ENCODE assay signal across 8 mouse cellular contexts in genomic region chrX:170009801-170010221, GRCm38 (mm10). TPM values are rescaled to one million over a fixed set of nuclear protein-coding genes. Genes with fewer than 3 reads are reported as not detected.
DNase-seq lines count a peak whose midpoint lies in the region; ATAC-seq lines count a peak whose summit lies in the region.
"Not testable (repeated sequence)": the region's sequence is repeated elsewhere in the genome, so short reads cannot be mapped to it uniquely, and the experiment has no call there.

No protein-coding gene starts in this region.

- WGBS in embryonic facial prominence, embryonic 12.5 days: 54% methylated on average over 25 of the region's 25 CpGs
- 62% methylated on average over 25 of the region's 25 CpGs for WGBS in midbrain, embryonic 11.5 days

- H3K9me3 ChIP-seq in embryonic facial prominence, embryonic 12.5 days: peaks cover 44% of the 10 kb centered on the region
- H3K9me3 ChIP-seq in midbrain, embryonic 11.5 days (ENCODE audit: control insufficient read depth, low read length): peaks cover 24% of the 10 kb centered on the region

- peaks cover 15% of the 10 kb centered on the region for H3K36me3 ChIP-seq in embryonic facial prominence, embryonic 12.5 days
- peaks cover 11% of the 10 kb centered on the region for H3K36me3 ChIP-seq in midbrain, embryonic 11.5 days (ENCODE audit: control insufficient read depth, insufficient read depth, low read length)

- peak overlapping the region; percentile 75 for H3K9ac ChIP-seq in embryonic facial prominence, embryonic 12.5 days
- peak overlapping the region; percentile 65 for H3K9ac ChIP-seq in midbrain, embryonic 11.5 days (ENCODE audit: low read length)

- H3K4me1 ChIP-seq in embryonic facial prominence, embryonic 12.5 days: not testable (repeated sequence)
- peaks cover 18% of the 10 kb centered on the region for H3K4me1 ChIP-seq in midbrain, embryonic 11.5 days (ENCODE audit: control insufficient read depth, insufficient read depth, low read length)

- not testable (repeated sequence) for H3K4me2 ChIP-seq in embryonic facial prominence, embryonic 12.5 days (replicated peaks); midbrain, embryonic 11.5 days

- H3K27ac ChIP-seq in embryonic facial prominence, embryonic 12.5 days: peak overlapping the region; percentile 84
- H3K27ac ChIP-seq in midbrain, embryonic 11.5 days (ENCODE audit: low read depth, low read length): peak overlapping the region; percentile 42

- intact Hi-C loops in left cerebral cortex, postnatal 4 days (cut with DNase I): not testable (repeated sequence)

- H3K4me3 ChIP-seq in embryonic facial prominence, embryonic 12.5 days: peak overlapping the region; percentile 51
- H3K4me3 ChIP-seq in midbrain, embryonic 11.5 days (ENCODE audit: low read depth, low read length): peak overlapping the region; percentile 45

- DNase-seq in 3134 (ENCODE audit: extremely low read depth, insufficient read length, low spot score): peak; percentile 84
- DNase-seq in adrenal gland, postnatal 25 days: peak; percentile 98
- peak; percentile 100 for DNase-seq in heart, adult 11 months
- DNase-seq in kidney, adult 11 months: peak; percentile 100
- peak; percentile 100 for DNase-seq in left cerebral cortex, postnatal 4 days
- peak; percentile 99 for DNase-seq in midbrain, embryonic 11.5 days (ENCODE audit: low spot score, missing footprints)
- DNase-seq in skeletal muscle tissue, adult 2 months (ENCODE audit: low read depth, low spot score): peak; percentile 99

- peak; percentile 98 for ATAC-seq in embryonic facial prominence, embryonic 12.5 days (ENCODE audit: insufficient number of reproducible peaks, insufficient read depth, low FRiP score, low TSS enrichment)
- ATAC-seq in midbrain, embryonic 11.5 days (ENCODE audit: low FRiP score): peak; percentile 95

- H3K27me3 ChIP-seq in embryonic facial prominence, embryonic 12.5 days; midbrain, embryonic 11.5 days (ENCODE audit: control insufficient read depth, insufficient read depth, low read length): not testable (repeated sequence)

RNA-seq across cellular contexts. Expression of gene Gm21887, which starts 0.4 kb away (rescaled TPM):
- 401 and 486 TPM in 2 replicates for total RNA-seq in adrenal gland, postnatal 25 days (2021)
- 212 and 388 TPM in 2 replicates for polyA plus RNA-seq in embryonic facial prominence, embryonic 12.5 days (2016; fragmentation: Nextera tagmentation; extraction: Ambion mirVana)
- total RNA-seq in left cerebral cortex, postnatal 4 days (2021): 100 to 1,000 TPM; 291 to 417 TPM
- polyA plus RNA-seq in midbrain, embryonic 11.5 days (2014; fragmentation: Nextera tagmentation; extraction: Ambion mirVana): 177 and 189 TPM in 2 replicates

Comparison
In these comparisons a context has a peak if more than half of its experiments do, and no peak if none do; other contexts are left out.
1. Peak in every context shown above with its lines: DNase-seq, ATAC-seq, H3K4me3 ChIP-seq and H3K27ac ChIP-seq.